Mouse (Mus musculus) C2C12 (cell line): Measurements from ENCODE around the gene Sptssa.

ENCODE experiments used
- CTCF ChIP-seq: IDR thresholded peaks from one replicate; pipeline ENCODE4 v1.5.1; 2011; ENCODE audit not compliant: control insufficient read depth, insufficient read depth, insufficient read length
- FOSL1 ChIP-seq: IDR thresholded peaks from one replicate; pipeline ENCODE4 v1.8.0; 2011; ENCODE audit warnings: mild to moderate bottlenecking, low read length; ENCODE audit not compliant: poor library complexity, insufficient read depth, severe bottlenecking
- MAX ChIP-seq: IDR thresholded peaks from one replicate; pipeline ENCODE4 v1.6.1; 2011; ENCODE audit warnings: mild to moderate bottlenecking, control low read depth

- no peak for TF ChIP-seq CTCF
- no peak for TF ChIP-seq FOSL1
- TF ChIP-seq MAX: peak; percentile 49
These were observed at the start of gene Sptssa for GRCm38 (mm10) chr12:54656396-54657171.
